Mouse (Mus musculus): ENCODE measurements at regions not wholly inside any gene's neighbourhood (a gene's known extent, or its start where the extent isn't known, plus 50 kb on each side); places are given as distances from the start of the nearest gene placed in this dataset.
"Not testable (repeated sequence)": the region's sequence is repeated elsewhere in the genome, so short reads cannot be mapped to it uniquely, and the experiment has no call there.

- not testable (repeated sequence) for DNase-seq (ENCODE audit: low read depth, low spot score)
These were observed 1214.2 kb downstream of the Adam6a start for GRCm38 (mm10) chr12:114757948-114758347.

- DNase-seq (ENCODE audit: low read depth, low spot score) = not testable (repeated sequence)
These were observed 1220.5 kb downstream of the Adam6a start for GRCm38 (mm10) chr12:114764211-114764610.

GRCm38 (mm10) chr12:114775414-114775813, 1231.7 kb downstream of the Adam6a start:
- DNase-seq (ENCODE audit: low read depth, low spot score) = not testable (repeated sequence)

GRCm38 (mm10) chr12:114804422-114804821, 1243.1 kb upstream of the Zfp386 start:
- no peak for DNase-seq (ENCODE audit: low read depth, low spot score)

DNA sequence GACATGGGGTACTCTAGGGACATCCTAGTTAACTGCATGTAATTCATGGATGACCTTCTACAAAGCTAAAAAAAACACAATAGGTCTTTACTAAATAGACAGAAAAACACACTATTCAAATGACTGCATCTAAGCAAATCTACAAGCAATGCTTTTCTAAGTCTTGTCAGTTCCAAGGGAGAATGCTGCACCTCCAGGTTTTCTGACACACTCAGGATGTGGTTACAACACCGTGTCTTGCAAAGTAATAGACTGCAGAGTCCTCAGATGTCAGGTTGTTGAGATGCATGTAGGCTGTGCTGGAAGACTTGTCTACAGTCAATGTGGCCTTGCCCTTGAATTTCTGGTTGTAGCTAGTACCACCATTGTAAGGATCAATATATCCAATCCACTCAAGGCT, 1238.3 kb upstream of the Zfp386 start:
- DNase-seq (ENCODE audit: low read depth, low spot score) = no peak

DNA sequence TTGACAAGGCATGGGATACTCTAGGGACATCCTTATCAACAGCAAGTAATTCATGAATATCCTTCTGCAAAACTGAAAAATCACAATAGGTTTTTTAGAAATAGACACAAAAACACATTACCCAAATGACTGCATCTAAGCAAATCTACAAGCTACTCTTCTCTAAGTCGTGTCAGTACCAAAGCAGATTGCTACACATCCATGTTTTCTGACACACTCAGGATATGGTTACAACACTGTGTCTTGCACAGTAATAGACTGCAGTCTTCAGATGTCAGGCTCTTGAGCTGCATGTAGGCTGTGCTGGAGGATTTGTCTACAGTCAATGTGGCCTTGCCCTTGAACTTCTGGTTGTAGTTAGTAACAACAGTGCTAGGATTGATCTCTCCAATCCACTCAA, 1230.7 kb upstream of the Zfp386 start:
- not testable (repeated sequence) for DNase-seq (ENCODE audit: low read depth, low spot score)

- DNase-seq (ENCODE audit: low read depth, low spot score) = peak; percentile 53
These were observed 1214.6 kb upstream of the Zfp386 start for GRCm38 (mm10) chr12:114832916-114833315.

Measured in ZHBTc4 (cell line).